Mouse (Mus musculus): ENCODE measurements around the gene Zmynd10.

DNA sequence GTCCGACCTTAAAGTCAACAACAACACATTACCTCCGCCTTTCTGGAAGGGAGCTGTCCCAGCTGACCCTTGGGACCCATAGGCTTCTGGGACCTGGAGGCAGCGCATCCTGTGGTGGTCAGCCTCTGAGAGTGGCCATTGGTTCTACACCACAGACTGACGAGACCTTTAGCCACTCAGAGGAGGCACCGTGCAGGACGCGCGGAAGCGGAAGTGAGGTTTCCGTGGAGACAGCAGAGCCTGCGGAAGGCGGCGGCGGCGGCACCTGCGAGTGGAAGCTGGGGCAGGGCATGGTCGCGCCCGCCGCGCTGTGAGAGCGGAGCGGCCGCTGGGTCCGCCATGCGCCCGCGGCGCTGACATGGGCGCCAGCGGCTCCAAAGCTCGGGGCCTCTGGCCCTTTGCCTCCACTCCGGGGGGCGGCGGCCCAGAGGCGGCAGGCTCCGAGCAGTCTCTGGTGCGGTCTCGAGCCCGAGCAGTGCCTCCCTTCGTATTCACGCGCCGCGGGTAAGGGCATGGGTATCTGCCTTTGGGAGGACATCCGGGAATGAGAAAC lies 16.0 kb downstream of the Zmynd10 start, which contains the start of gene Tusc2:
- TF ChIP-seq CTCF (IDR thresholded peaks at IDR 0.05; ENCODE audit: extremely low read depth, insufficient read depth, low read length) (no peak), POLR2A (IDR thresholded peaks at IDR 0.05; ENCODE audit: extremely low read depth, insufficient read depth, low read length) (peak; percentile 90)
